Mouse (Mus musculus) spleen, adult 2 months (tissue): Measurements from ENCODE around the gene Ankrd44.

Source experiments
- CTCF ChIP-seq: fragments of 200-500 bp; IDR thresholded peaks from 2 replicates; pipeline ENCODE4 v1.5.1; 2011; ENCODE audit warnings: mild to moderate bottlenecking, inconsistent platforms; ENCODE audit not compliant: insufficient read depth, insufficient read length, insufficient replicate concordance; ENCODE audit errors: extremely low read depth
- POLR2A ChIP-seq: fragments of 200-500 bp; IDR thresholded peaks from 2 replicates; pipeline ENCODE4 v1.6.1; 2011; ENCODE audit warnings: low read depth, low read length, inconsistent platforms

DNA sequence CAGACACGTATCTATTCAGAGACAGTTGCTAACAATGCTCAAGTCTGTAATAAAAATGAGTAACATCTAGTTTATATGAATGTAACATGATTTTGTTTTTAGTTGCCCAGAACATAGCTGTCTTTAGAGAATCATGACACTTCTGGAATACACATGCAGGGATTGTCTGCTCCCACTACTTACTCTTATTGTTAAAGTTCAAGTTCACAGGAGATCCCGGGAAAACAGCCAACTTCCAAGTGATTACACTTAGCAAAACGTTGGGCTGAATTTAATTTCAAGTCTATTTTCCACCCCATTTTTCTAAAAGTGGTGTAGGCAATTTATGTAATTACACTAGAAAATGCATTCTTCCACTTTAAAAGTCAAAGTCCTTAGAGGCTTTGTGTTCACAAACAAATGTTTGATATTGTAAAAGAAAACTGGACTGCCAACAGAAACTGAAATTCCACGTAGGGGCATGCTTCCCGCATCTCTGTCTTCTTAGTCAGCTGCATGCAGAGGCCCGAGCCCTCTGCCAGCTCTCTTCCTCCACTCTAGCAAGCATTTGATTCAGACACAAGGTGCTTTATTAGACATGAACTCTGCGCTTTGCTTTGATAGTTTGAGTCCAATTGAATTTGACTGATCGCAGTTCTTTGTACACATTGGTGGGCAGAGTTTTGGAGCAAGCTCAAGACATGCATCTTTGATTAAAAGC lies 211.0 kb downstream of the Ankrd44 start:
- TF ChIP-seq CTCF = no peak
- no peak for TF ChIP-seq POLR2A
